Mouse (Mus musculus): ENCODE results near the gene Cux2. TPM values are rescaled to one million over a fixed set of nuclear protein-coding genes. Genes with fewer than 3 reads are reported as not detected.

Cux2 gene
- total and polyA plus RNA-seq, 3 experiments, result 0.17 TPM; not detected in 2

DNA sequence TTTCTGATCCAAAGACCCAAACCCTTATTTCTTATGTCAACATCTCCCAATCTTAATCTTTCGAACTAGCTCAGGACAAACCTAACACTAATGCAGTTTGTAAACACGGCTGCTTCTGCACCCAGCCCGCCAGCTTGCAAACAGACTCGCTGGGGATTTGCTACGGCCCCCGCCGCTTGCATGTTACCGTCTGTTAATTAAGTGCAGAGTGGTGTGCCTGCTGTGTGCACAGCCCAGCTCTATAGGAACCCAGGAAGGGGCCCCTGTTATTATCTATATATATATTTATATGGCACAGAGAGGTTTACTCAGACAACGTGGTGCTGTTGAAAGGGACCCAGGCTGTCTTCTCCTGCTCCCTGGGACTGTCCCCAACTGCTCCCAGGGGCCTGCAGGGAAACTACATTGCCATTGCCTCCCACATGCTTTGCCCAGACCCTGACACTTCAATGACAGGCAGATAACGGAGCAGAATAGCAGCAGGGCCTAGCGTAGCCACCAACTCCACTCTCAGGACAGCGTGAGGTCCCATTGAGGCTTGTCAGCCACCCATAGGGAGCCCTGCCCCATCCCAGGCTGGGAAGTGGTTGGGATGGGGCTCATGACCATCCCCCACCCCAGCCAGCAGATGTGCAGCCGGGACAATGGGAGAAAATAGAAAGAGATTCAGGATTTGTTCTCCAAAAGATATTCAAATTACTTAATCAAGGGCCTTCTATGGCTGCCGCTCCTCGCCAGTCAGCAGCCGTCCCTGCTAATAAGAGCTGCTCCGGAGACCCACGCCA is 111.6 kb downstream of the Cux2 start:
- in situ Hi-C loops (cut with MboI; ENCODE audit: low pct_ligation_motif_present, low pct_unique_long_range_greater_than_20kb, low sequenced_read_pairs) (loop anchor here (5.0 kb wide), 1 partner anchor 66 kb away; no protein-coding TSS in a partner anchor), dilution Hi-C loops (cut with MboI; ENCODE audit: extremely low pct_ligation_motif_present, extremely low pct_unique_long_range_greater_than_20kb, low sequenced_read_pairs) (no loop called here)
- Histone ChIP-seq H3K27ac (ENCODE audit: insufficient read depth, low read depth) (peak overlapping the region; percentile 68; the same call in 1 of the 2 replicates), H3K27me3 (replicated peaks) (peaks cover 74% of the 10 kb centered on the region), H3K79me2 (replicated peaks; ENCODE audit: control insufficient read depth, extremely low read depth, insufficient read depth, poor library complexity, severe bottlenecking) (no peaks in the 10 kb centered on the region), H3K9me3 (replicated peaks; ENCODE audit: low read length) (no peaks in the 10 kb centered on the region), H3K4me2 (ENCODE audit: insufficient read depth, low read depth, poor library complexity, severe bottlenecking) (peak overlapping the region; percentile 72), H3K9ac (ENCODE audit: insufficient read depth, low read depth) (0 out of 2 replicates have a peak overlapping the region, but pooled peaks have one; percentile 13), H3K36me3 (replicated peaks in 1 of 2; ENCODE audit: control insufficient read depth in 1 of 2, insufficient read depth in 1 of 2, low read length in 1 of 2) (no peaks in the 10 kb centered on the region), H3K4me1 (ENCODE audit: control insufficient read depth in 1 of 2, insufficient read depth in 2 of 2) (peaks cover 14 to 25% of the 10 kb centered on the region in 2 experiments), H3K4me3 (replicated peaks in 1 of 3; ENCODE audit: low read depth in 2 of 3, low read length in 2 of 3, poor library complexity in 1 of 3) (no peak overlapping the region)
- TF ChIP-seq MXI1 (IDR thresholded peaks at IDR 0.05; ENCODE audit: low read depth, low read length) (peak; percentile 88), MAFK (IDR thresholded peaks at IDR 0.05; ENCODE audit: insufficient replicate concordance, low read length) (no peak), MYC (IDR thresholded peaks at IDR 0.05; ENCODE audit: low read depth, low read length) (peak; percentile 49; the same call in 1 of the 2 replicates), ZKSCAN1 (IDR thresholded peaks at IDR 0.05; ENCODE audit: borderline replicate concordance, low read depth, low read length) (no peak), NRF1 (IDR thresholded peaks at IDR 0.05; ENCODE audit: low read depth, low read length) (no peak), JUND (conservative IDR thresholded peaks at IDR 0.05; ENCODE audit: low read depth, low read length) (no peak), KAT2A (IDR thresholded peaks at IDR 0.05; ENCODE audit: insufficient replicate concordance, low read length) (0 out of 2 replicates have a peak, but pooled peaks have one; percentile 12), GABPA (IDR thresholded peaks at IDR 0.05; ENCODE audit: insufficient replicate concordance, low read depth, low read length) (no peak), MEF2A (IDR thresholded peaks at IDR 0.05; ENCODE audit: borderline replicate concordance, low read depth, low read length) (peak; percentile 42; the same call in 1 of the 2 replicates), TCF12 (IDR thresholded peaks at IDR 0.05; ENCODE audit: low read depth, low read length) (peak; percentile 44; the same call in 1 of the 2 replicates), SIN3A (IDR thresholded peaks at IDR 0.05; ENCODE audit: low read length) (peak; percentile 85), SMC3 (IDR thresholded peaks at IDR 0.05; ENCODE audit: low read depth, low read length) (no peak), ZNF384 (IDR thresholded peaks at IDR 0.05; ENCODE audit: low read depth, low read length) (no peak), EP300 (IDR thresholded peaks at IDR 0.05; ENCODE audit: low read length) (peak; percentile 53), BHLHE40 (IDR thresholded peaks at IDR 0.05; ENCODE audit: low read depth, low read length) (0 out of 2 replicates have a peak, but pooled peaks have one; percentile 24), POLR2AphosphoS2 (IDR thresholded peaks at IDR 0.05; ENCODE audit: low read depth, low read length) (no peak), CHD1 (IDR thresholded peaks at IDR 0.05; ENCODE audit: low read depth, low read length) (no peak), E2F4 (IDR thresholded peaks at IDR 0.05; ENCODE audit: insufficient replicate concordance, low read depth, low read length) (no peak), IRF4 (IDR thresholded peaks at IDR 0.05; ENCODE audit: low read depth, low read length) (peak; percentile 69), POLR2A (IDR thresholded peaks at IDR 0.05; ENCODE audit: low read depth, low read length) (no peak), MAX (IDR thresholded peaks at IDR 0.05; ENCODE audit: low read length) (peak; percentile 88), ETS1 (conservative IDR thresholded peaks at IDR 0.05; ENCODE audit: low read depth, low read length) (peak; percentile 70), UBTF (IDR thresholded peaks at IDR 0.05; ENCODE audit: low read depth, low read length) (no peak), ZMIZ1 (IDR thresholded peaks at IDR 0.05; ENCODE audit: low read depth, low read length) (0 out of 2 replicates have a peak, but pooled peaks have one; percentile 18), ELF1 (IDR thresholded peaks at IDR 0.05; ENCODE audit: low read depth, low read length) (0 out of 2 replicates have a peak, but pooled peaks have one; percentile 16)
- DNase-seq (ENCODE audit: extremely low read depth), result peak; percentile 79
